Mouse (Mus musculus) kidney, postnatal 25 days (tissue): ENCODE results near the gene Olfr1306.

Experiments
- DNase-seq, 2 experiments: peaks; one replicate each; pipeline ENCODE4 v3.0.0; 2021; ENCODE audit warnings: mixed read lengths in 2 of 2

The Olfr1306 gene

GRCm38 (mm10) chr2:111916171-111916570 lies at the start of gene Olfr1306:
Gene Olfr1306, minus strand, starts transcription at chr2:111916271.
- no peak for DNase-seq

GRCm38 (mm10) chr2:111964844-111965243 lies 48.8 kb upstream of the Olfr1306 start, which contains the start of gene Olfr1308:
Gene Olfr1308, minus strand, starts transcription at chr2:111964944.
- no peak for DNase-seq

GRCm38 (mm10) chr2:111949340-111949739 lies 33.3 kb upstream of the Olfr1306 start, which contains the start of gene Olfr1307:
Gene Olfr1307, minus strand, starts transcription at chr2:111949440.
- DNase-seq, result no peak

GRCm38 (mm10) chr2:111877049-111877448 lies 39.0 kb downstream of the Olfr1306 start, which contains the start of gene Olfr1305:
Gene Olfr1305, minus strand, starts transcription at chr2:111877149.
- no peak for DNase-seq
